Mouse (Mus musculus): ENCODE measurements around the gene Cpt1b. TPM values are rescaled to one million over a fixed set of nuclear protein-coding genes. Genes with fewer than 3 reads are reported as not detected.

Gene Cpt1b
- total RNA-seq, 2 experiments from 2014 or later = 2.2 to 3.4 TPM

DNA sequence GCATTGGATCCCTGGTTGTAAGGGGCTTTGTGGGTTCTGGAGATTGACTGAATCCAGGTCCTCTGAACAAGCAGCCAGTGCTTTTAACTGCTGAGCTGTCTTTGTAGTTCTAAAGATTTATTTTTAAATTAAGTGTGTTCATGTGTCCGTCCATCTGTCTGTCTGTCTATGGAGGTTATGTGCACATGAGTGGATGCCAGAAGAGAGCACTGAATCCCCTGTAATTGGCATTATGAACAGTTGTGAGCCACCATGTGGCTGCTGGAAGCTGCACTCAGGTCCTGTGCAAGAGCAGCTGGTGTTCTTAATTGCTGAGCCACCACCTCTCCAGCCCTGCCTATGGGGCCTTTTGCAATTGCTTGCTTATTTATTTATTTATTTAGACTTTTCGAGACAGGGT is 27.5 kb downstream of the Cpt1b start:
- intact Hi-C loops (cut with DNase I) = no loop called here
- no peak for DNase-seq (ENCODE audit: low spot score in 2 of 2)

GRCm38 (mm10) chr15:89396883-89397282 is 28.8 kb downstream of the Cpt1b start:
- intact Hi-C loops (cut with DNase I) = no loop called here
- no peak for DNase-seq (ENCODE audit: low spot score in 2 of 2)

GRCm38 (mm10) chr15:89390081-89390480 is 35.6 kb downstream of the Cpt1b start:
- DNase-seq (ENCODE audit: low spot score in 2 of 2) = no peak
- intact Hi-C loops (cut with DNase I) = no loop called here

DNA sequence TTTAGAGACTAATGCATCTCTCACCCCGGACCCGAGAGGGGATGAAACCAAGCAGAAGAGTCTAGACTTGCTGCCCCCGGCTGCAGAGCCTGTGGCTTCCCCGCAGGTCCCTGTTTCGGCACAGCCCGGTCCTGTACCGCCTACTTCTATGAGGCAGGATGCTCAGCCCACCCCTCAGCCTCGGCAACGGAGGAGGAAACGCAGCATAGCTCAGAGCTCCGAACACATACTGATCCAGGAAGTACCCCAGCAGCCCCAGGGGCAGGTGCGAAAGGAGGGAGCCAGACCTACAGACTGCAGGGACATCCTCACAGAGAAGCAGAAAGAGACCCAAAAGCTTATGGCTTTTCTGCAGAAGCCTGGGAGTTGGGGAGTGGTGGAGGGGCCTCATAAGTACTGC is 38.5 kb downstream of the Cpt1b start:
- DNase-seq (ENCODE audit: low spot score in 2 of 2) = no peak
- intact Hi-C loops (cut with DNase I) = no loop called here

- no peak for DNase-seq (ENCODE audit: low spot score in 2 of 2)
- intact Hi-C loops (cut with DNase I) = loop anchor here (5.0 kb wide), 1 partner anchor 43 kb away; the partner anchor contains the start of genes C730034F03Rik, Chkb, Cpt1b and Gm44502
Observed at GRCm38 (mm10) chr15:89384617-89385016, 41.0 kb downstream of the Cpt1b start, which contains the start of gene Klhdc7b. Gene Klhdc7b, plus strand, starts transcription at chr15:89384917.

DNA sequence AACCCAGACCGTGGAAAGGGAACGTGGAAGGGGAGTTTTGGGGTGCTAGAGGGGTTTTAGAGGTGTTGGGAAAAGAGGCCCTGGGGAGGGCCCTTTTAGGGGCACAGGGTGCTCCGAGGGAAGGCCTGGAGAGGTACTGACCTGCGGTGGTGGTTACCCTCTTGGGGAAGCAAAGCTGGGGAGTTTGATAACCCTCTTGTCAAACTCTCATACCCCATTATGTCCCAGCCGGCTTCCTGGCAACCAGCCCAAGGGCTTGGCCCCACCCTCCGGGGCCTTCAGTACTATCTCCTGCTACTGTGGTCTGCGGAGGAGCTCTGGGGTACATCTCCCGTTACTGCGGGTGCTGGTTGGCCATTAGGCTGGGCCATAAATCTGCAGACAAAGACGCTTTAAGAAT is 46.2 kb downstream of the Cpt1b start:
- intact Hi-C loops (cut with DNase I) = no loop called here
- no peak for DNase-seq (ENCODE audit: low spot score in 2 of 2)

- DNase-seq (ENCODE audit: low spot score in 2 of 2) = no peak
- intact Hi-C loops (cut with DNase I) = no loop called here
Observed at GRCm38 (mm10) chr15:89378831-89379401, 46.7 kb downstream of the Cpt1b start, which contains the start of gene Odf3b. Gene Odf3b, minus strand, starts transcription at chr15:89379282.

DNA sequence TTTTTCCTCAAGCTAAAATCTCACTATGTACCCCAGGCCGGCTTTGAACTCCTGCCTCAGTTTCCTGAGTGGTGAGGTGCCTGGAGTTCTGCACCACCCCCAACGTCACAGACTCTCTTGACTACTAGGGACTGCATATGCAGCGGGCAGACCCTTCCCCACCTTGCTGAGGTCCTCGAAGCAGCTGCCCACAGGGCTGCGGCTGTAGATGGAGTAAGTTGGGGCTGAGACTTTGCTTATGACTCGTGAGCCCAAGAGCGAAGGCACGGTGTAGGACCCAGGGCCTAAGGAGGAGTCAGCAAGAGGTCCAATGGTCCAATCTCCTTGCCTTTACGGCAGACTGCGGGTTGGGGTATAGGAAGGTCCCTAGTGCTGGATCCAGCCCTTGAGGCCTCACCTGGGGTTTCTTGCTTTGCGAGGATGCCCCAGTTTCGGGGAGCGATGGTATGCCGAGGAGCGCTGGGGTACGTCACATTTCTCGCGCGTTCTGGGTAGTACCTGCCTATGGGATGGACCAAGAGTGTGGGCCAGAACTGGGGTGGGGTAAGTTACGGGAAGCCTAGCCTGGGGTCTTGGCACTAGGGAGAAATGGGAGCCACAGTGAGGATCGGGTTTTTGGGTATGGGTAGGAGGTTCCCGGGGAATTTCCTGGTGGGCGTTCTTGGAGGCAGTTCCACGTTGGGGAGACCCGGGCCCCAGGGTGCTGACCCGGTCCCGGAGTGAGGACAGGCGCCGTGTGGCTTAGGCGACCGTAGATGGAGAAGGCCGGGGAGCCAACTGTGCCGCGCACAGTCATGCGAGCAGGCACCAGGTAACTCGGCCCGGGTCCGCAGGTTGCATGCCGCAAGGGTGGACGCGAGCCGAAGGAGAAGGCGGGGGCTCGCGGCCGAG is 47.5 kb downstream of the Cpt1b start:
- no peak for DNase-seq (ENCODE audit: low spot score in 2 of 2)
- intact Hi-C loops (cut with DNase I) = no loop called here

- intact Hi-C loops (cut with DNase I) = no loop called here
Observed at GRCm38 (mm10) chr15:89377362-89377761, 48.3 kb downstream of the Cpt1b start.

GRCm38 (mm10) chr15:89376957-89377356 is 48.7 kb downstream of the Cpt1b start, which contains the start of gene Tymp:
Gene Tymp, minus strand, starts transcription at chr15:89377039.
- intact Hi-C loops (cut with DNase I) = no loop called here
- DNase-seq (ENCODE audit: low spot score in 2 of 2) = no peak

More at GRCm38 (mm10) chr15:89377362-89377761, 48.3 kb downstream of the Cpt1b start:
- no peak for DNase-seq (ENCODE audit: low spot score in 2 of 2)

GRCm38 (mm10) chr15:89376040-89376439 is 49.6 kb downstream of the Cpt1b start:
- intact Hi-C loops (cut with DNase I) = no loop called here
- no peak for DNase-seq (ENCODE audit: low spot score in 2 of 2)

DNA sequence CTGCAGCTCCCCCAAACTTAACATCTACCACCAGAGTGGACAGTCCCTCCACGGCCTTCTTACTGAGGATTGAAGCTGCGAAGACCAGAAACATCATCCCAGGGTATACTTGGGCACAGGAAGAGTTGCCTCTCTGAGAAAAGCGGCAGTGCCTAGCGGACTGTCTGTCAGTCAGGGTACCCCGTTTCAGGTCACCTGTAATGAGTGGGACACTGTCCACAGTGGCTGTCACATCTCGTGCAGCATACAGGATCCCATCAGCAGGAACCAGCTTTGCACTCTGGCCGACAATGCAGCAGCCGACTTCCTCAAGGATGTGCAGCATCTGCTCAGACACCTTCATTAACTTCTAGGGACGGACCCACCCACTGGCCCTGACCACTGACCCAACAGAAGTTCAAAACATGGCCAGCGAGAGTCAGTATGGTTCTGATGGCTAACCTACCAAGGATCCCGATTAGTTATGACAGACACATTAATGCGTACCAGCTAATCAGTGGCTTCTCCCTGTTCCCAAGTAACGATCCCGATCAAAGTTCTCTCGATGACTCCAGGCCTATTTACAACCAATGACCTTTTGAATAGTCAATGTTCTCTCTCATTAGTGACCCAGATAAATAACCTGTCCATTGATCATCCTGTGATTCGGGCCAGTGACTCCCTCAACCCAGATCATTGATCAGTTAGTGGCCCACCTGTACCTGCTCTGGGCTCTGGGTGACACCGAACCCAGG is 50.7 kb downstream of the Cpt1b start:
- intact Hi-C loops (cut with DNase I) = no loop called here
- DNase-seq (ENCODE audit: low spot score in 2 of 2) = no peak

- no peak for DNase-seq (ENCODE audit: low spot score in 2 of 2)
- intact Hi-C loops (cut with DNase I) = no loop called here
Observed at GRCm38 (mm10) chr15:89374340-89374739, 51.3 kb downstream of the Cpt1b start.

- peak; percentile 95 to 96 for DNase-seq (ENCODE audit: low spot score in 2 of 2)
- intact Hi-C loops (cut with DNase I) = no loop called here
Observed at GRCm38 (mm10) chr15:89373762-89374248, 51.9 kb downstream of the Cpt1b start, which contains the start of gene Sco2. Gene Sco2, minus strand, starts transcription at chr15:89373846.

GRCm38 (mm10) chr15:89373027-89373761 is 52.5 kb downstream of the Cpt1b start:
- intact Hi-C loops (cut with DNase I) = no loop called here
- peak; percentile 87 to 92 for DNase-seq (ENCODE audit: low spot score in 2 of 2)

DNA sequence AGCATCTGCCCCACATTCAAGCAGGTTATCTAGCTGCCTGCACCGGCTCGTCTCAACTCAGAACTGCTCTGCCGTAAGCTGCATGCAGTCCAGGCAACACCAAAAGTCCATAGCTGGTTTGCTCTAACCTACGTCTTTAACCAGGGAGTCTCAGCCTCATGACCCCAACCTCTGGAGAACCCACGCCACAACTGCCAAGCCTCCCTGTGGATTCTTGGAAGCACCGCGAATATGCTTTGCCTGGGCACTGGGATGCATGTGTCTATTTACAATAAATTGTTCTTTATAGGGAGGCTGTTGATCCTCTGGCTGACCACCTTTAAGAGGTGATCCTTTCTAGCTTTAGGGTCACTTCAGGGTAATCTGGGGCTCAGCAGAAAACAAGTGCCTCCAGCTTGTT is 53.1 kb downstream of the Cpt1b start:
- no peak for DNase-seq (ENCODE audit: low spot score in 2 of 2)
- intact Hi-C loops (cut with DNase I) = no loop called here

DNA sequence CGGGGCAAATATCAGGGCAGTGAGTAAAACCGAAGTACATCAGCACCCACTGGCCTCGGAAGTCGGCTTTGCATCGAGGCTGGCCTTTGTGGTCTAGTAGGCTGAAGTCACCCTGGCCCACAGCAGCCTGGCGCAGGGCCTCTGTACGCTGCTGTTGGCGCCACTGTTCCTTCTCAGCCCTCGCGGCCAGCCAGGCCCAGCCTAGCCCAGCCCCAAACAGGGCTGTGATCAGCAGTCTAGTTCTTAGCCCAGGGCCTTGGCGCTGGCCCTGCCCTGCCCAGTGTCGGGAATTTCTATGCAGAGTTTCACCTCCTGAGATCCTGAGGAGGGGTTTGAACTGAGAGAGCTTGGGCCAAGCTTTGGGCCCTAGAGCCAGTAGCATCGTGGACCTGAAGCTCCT is 53.6 kb downstream of the Cpt1b start:
- no peak for DNase-seq (ENCODE audit: low spot score in 2 of 2)
- intact Hi-C loops (cut with DNase I) = no loop called here
